Mouse (Mus musculus): Measurements from ENCODE around the gene Npas3. TPM values are rescaled to one million over a fixed set of nuclear protein-coding genes. Genes with fewer than 3 reads are reported as not detected.
"Not testable (repeated sequence)": the region's sequence is repeated elsewhere in the genome, so short reads cannot be mapped to it uniquely, and the experiment has no call there.

The Npas3 gene
- polyA plus RNA-seq, 1 experiment from 2014 or later: 0.96 TPM

GRCm38 (mm10) chr12:53252572-53253422 is 4.3 kb downstream of the Npas3 start:
- Histone ChIP-seq H3K36me3 (no peaks in the 10 kb centered on the region), H3K9ac (peak overlapping the region; percentile 77), H3K4me1 (peaks cover 27% of the 10 kb centered on the region), H3K4me3 (replicated peaks) (peak overlapping the region; percentile 77), H3K9me3 (replicated peaks) (no peaks in the 10 kb centered on the region), H3K4me2 (peak overlapping the region; percentile 93), H3K27ac (peak overlapping the region; percentile 78), H3K27me3 (peaks cover 64% of the 10 kb centered on the region)
- peak; percentile 70 for ATAC-seq (replicated peaks; ENCODE audit: low FRiP score)
- WGBS: under 1% methylated on average over 99 of the region's 115 CpGs

- Histone ChIP-seq H3K9me3 (replicated peaks) (no peaks in the 10 kb centered on the region), H3K9ac (peak overlapping the region; percentile 77; the same call in 1 of the 2 replicates), H3K4me1 (peaks cover 19% of the 10 kb centered on the region), H3K4me2 (peak overlapping the region; percentile 93), H3K4me3 (replicated peaks) (peak overlapping the region; percentile 77), H3K36me3 (no peaks in the 10 kb centered on the region), H3K27ac (no peak overlapping the region), H3K27me3 (peaks cover 56% of the 10 kb centered on the region)
- WGBS: under 1% methylated on average over 28 of the region's 32 CpGs
- peak; percentile 38; the same call in 1 of the 2 replicates for ATAC-seq (replicated peaks; ENCODE audit: low FRiP score)
Measured at GRCm38 (mm10) chr12:53253461-53254159, 5.1 kb downstream of the Npas3 start.

GRCm38 (mm10) chr12:53254160-53254480 is 5.6 kb downstream of the Npas3 start:
- Histone ChIP-seq H3K36me3 (no peaks in the 10 kb centered on the region), H3K4me3 (replicated peaks) (peak overlapping the region; percentile 77), H3K27ac (no peak overlapping the region), H3K4me1 (peaks cover 14% of the 10 kb centered on the region), H3K27me3 (peaks cover 51% of the 10 kb centered on the region), H3K9me3 (replicated peaks) (no peaks in the 10 kb centered on the region), H3K9ac (no peak overlapping the region), H3K4me2 (peak overlapping the region; percentile 93)
- WGBS: 9% methylated on average over 6 of the region's 6 CpGs
- no peak for ATAC-seq (replicated peaks; ENCODE audit: low FRiP score)

GRCm38 (mm10) chr12:53274502-53274901 is 26.0 kb downstream of the Npas3 start:
- H3K4me1 ChIP-seq; H3K9me3 ChIP-seq (replicated peaks); H3K27me3 ChIP-seq; H3K4me2 ChIP-seq; H3K27ac ChIP-seq; H3K4me3 ChIP-seq (replicated peaks); ATAC-seq (replicated peaks; ENCODE audit: low FRiP score); H3K9ac ChIP-seq; H3K36me3 ChIP-seq: not testable (repeated sequence)

- H3K4me1 ChIP-seq: no peaks in the 10 kb centered on the region
- WGBS: 71% methylated on average over 6 of the region's 6 CpGs
- H3K9me3 ChIP-seq (replicated peaks): no peaks in the 10 kb centered on the region
- H3K27ac ChIP-seq: no peak overlapping the region
- H3K9ac ChIP-seq: no peak overlapping the region
- no peaks in the 10 kb centered on the region for H3K27me3 ChIP-seq
- H3K4me3 ChIP-seq (replicated peaks): no peak overlapping the region
- H3K4me2 ChIP-seq: no peak overlapping the region
- H3K36me3 ChIP-seq: no peaks in the 10 kb centered on the region
- no peak for ATAC-seq (replicated peaks; ENCODE audit: low FRiP score)
Measured at GRCm38 (mm10) chr12:53277393-53277792, 28.9 kb downstream of the Npas3 start.

- H3K4me3 ChIP-seq (replicated peaks): no peak overlapping the region
- no peaks in the 10 kb centered on the region for H3K36me3 ChIP-seq
- no peaks in the 10 kb centered on the region for H3K4me1 ChIP-seq
- WGBS: 88% methylated on average over 4 of the region's 4 CpGs
- H3K9ac ChIP-seq: no peak overlapping the region
- H3K27me3 ChIP-seq: no peaks in the 10 kb centered on the region
- no peak overlapping the region for H3K4me2 ChIP-seq
- no peak for ATAC-seq (replicated peaks; ENCODE audit: low FRiP score)
- no peaks in the 10 kb centered on the region for H3K9me3 ChIP-seq (replicated peaks)
- H3K27ac ChIP-seq: no peak overlapping the region
Measured at GRCm38 (mm10) chr12:53290341-53290740, 41.9 kb downstream of the Npas3 start.

- Histone ChIP-seq H3K4me2 (no peak overlapping the region), H3K4me3 (replicated peaks) (no peak overlapping the region), H3K27ac (no peak overlapping the region), H3K9ac (no peak overlapping the region), H3K27me3 (no peaks in the 10 kb centered on the region), H3K4me1 (0 out of 2 replicates have a peak, but pooled peaks cover 2% of the 10 kb centered on the region), H3K9me3 (replicated peaks) (no peaks in the 10 kb centered on the region), H3K36me3 (no peaks in the 10 kb centered on the region)
- WGBS: 90% methylated on average over 10 of the region's 10 CpGs
- ATAC-seq (replicated peaks; ENCODE audit: low FRiP score): no peak
Measured at GRCm38 (mm10) chr12:53290846-53291245, 42.4 kb downstream of the Npas3 start.

GRCm38 (mm10) chr12:53292010-53292409 is 43.5 kb downstream of the Npas3 start:
- Histone ChIP-seq H3K4me1 (0 out of 2 replicates have a peak, but pooled peaks cover 3% of the 10 kb centered on the region), H3K36me3 (no peaks in the 10 kb centered on the region), H3K9ac (no peak overlapping the region), H3K9me3 (replicated peaks) (no peaks in the 10 kb centered on the region), H3K4me3 (replicated peaks) (no peak overlapping the region), H3K27ac (no peak overlapping the region), H3K4me2 (no peak overlapping the region), H3K27me3 (no peaks in the 10 kb centered on the region)
- 80% methylated on average over 8 of the region's 8 CpGs for WGBS
- ATAC-seq (replicated peaks; ENCODE audit: low FRiP score): no peak

- H3K4me3 ChIP-seq (replicated peaks): no peak overlapping the region
- no peaks in the 10 kb centered on the region for H3K9me3 ChIP-seq (replicated peaks)
- H3K27ac ChIP-seq: no peak overlapping the region
- no peaks in the 10 kb centered on the region for H3K27me3 ChIP-seq
- H3K4me2 ChIP-seq: no peak overlapping the region
- no peak overlapping the region for H3K9ac ChIP-seq
- 0 out of 2 replicates have a peak, but pooled peaks cover 3% of the 10 kb centered on the region for H3K4me1 ChIP-seq
- ATAC-seq (replicated peaks; ENCODE audit: low FRiP score): no peak
- H3K36me3 ChIP-seq: no peaks in the 10 kb centered on the region
- 68% methylated on average over 17 of the region's 17 CpGs for WGBS
Measured at GRCm38 (mm10) chr12:53292508-53293300, 44.2 kb downstream of the Npas3 start.

- Histone ChIP-seq H3K9me3 (replicated peaks) (no peaks in the 10 kb centered on the region), H3K9ac (no peak overlapping the region), H3K27ac (no peak overlapping the region), H3K4me2 (no peak overlapping the region), H3K36me3 (no peaks in the 10 kb centered on the region), H3K4me3 (replicated peaks) (no peak overlapping the region), H3K27me3 (no peaks in the 10 kb centered on the region), H3K4me1 (peaks cover 7% of the 10 kb centered on the region; the same call in 1 of the 2 replicates)
- 93% methylated on average over 7 of the region's 7 CpGs for WGBS
- ATAC-seq (replicated peaks; ENCODE audit: low FRiP score): no peak
Measured at GRCm38 (mm10) chr12:53294011-53294410, 45.5 kb downstream of the Npas3 start.

GRCm38 (mm10) chr12:53295747-53296146 is 47.3 kb downstream of the Npas3 start:
- 0 out of 2 replicates have a peak, but pooled peaks have one; percentile 22 for ATAC-seq (replicated peaks; ENCODE audit: low FRiP score)
- no peak overlapping the region for H3K4me3 ChIP-seq (replicated peaks)
- 18% methylated on average over 7 of the region's 7 CpGs for WGBS
- H3K27me3 ChIP-seq: no peaks in the 10 kb centered on the region
- no peak overlapping the region for H3K4me2 ChIP-seq
- no peaks in the 10 kb centered on the region for H3K36me3 ChIP-seq
- H3K9ac ChIP-seq: no peak overlapping the region
- no peaks in the 10 kb centered on the region for H3K9me3 ChIP-seq (replicated peaks)
- H3K4me1 ChIP-seq: peaks cover 7% of the 10 kb centered on the region; the same call in 1 of the 2 replicates
- no peak overlapping the region for H3K27ac ChIP-seq

All from kidney, embryonic 15.5 days (tissue).